Mouse (Mus musculus) kidney, embryonic 15.5 days (tissue): Measurements from ENCODE around the gene 9430015G10Rik. TPM values are rescaled to one million over a fixed set of nuclear protein-coding genes. Genes with fewer than 3 reads are reported as not detected.
A peak's percentile ranks its signal among the peaks of the same experiment; 100 is the strongest.

Experiments used
- ATAC-seq: fragments of 200-750 bp; cut with Nextera tagmentation; replicated peaks from 2 replicates; pipeline ENCODE4 v1.8.0; 2017; ENCODE audit warnings: moderate TSS enrichment; ENCODE audit not compliant: low FRiP score
- H3K27ac ChIP-seq: fragments of 300-500 bp; sonication (generic); 2 replicates; pipeline ENCODE4 v1.5.1; 2015; ENCODE audit warnings: mild to moderate bottlenecking, inconsistent platforms
- H3K27me3 ChIP-seq: fragments of 300-500 bp; sonication (generic); 2 replicates; pipeline ENCODE4 v1.6.1; 2015; ENCODE audit warnings: inconsistent platforms
- H3K36me3 ChIP-seq: fragments of 300-500 bp; sonication (generic); 2 replicates; pipeline ENCODE4 v1.6.1; 2015; ENCODE audit warnings: inconsistent platforms
- H3K4me1 ChIP-seq: fragments of 300-500 bp; sonication (generic); 2 replicates; pipeline ENCODE4 v1.6.1; 2015; ENCODE audit warnings: inconsistent platforms
- H3K4me2 ChIP-seq: fragments of 300-500 bp; sonication (generic); 2 replicates; pipeline ENCODE4 v1.6.1; 2015; ENCODE audit warnings: moderate library complexity, mild to moderate bottlenecking, inconsistent platforms
- H3K4me3 ChIP-seq: fragments of 300-500 bp; sonication (generic); replicated peaks from 2 replicates; pipeline ENCODE4 v1.5.1; 2015; ENCODE audit warnings: mild to moderate bottlenecking, inconsistent platforms
- H3K9ac ChIP-seq: fragments of 300-500 bp; sonication (generic); 2 replicates; pipeline ENCODE4 v1.6.1; 2015; ENCODE audit warnings: mild to moderate bottlenecking, inconsistent platforms
- H3K9me3 ChIP-seq: fragments of 300-500 bp; sonication (generic); replicated peaks from 2 replicates; pipeline ENCODE4 v1.6.1; 2016; ENCODE audit warnings: inconsistent platforms
- WGBS: fragments of 180-500 bp; shearing (Covaris S2); methylation state at CpG from one replicate; pipeline ENCODE4 v1.1.7; 2015; ENCODE audit warnings: mixed read lengths; 5-methylcytosine and 5-hydroxymethylcytosine counted together
- polyA plus RNA-seq: library from polyadenylated mRNA; unstranded; fragments of >200 nt; fragmentation: Nextera tagmentation; extraction: Ambion mirVana; gene quantifications from 2 replicates; pipeline ENCODE4 v1.2.1, GENCODE M21; 2015

The 9430015G10Rik gene
- polyA plus RNA-seq, 1 experiment from 2014 or later = 42.8 TPM

DNA sequence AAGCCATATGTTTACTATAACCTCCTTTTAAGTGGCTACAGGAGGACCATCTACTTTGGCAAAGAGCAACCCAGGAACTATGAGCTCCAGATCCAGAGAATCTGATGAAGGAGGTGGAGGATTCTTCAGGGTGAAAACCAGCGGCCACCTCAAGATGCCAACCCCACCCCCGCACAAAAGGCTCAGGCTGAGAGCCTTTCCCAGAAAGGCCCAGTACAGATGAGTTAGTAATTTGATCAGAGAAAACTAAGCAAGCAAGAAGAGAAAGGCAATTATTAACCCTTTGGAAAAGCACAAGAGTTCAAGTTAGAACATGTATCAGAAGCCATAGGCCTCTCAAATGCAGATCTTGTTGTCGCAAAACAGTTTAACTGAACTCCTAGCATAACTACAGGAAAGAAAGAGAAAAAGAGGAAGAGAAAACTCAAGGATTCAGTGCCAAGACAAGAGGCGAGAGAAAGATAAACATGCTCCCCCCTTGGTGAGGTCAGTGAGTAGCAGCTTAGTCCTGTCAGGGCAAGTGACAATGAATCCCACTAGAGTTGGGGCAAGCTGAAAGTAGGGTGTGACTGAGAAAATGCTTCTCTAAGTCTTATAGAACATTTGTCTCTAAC, 27.1 kb upstream of the 9430015G10Rik start:
- peak overlapping the region; percentile 30; the same call in 1 of the 2 replicates for H3K9ac ChIP-seq
- H3K36me3 ChIP-seq = no peaks in the 10 kb centered on the region
- peak overlapping the region; percentile 34 for H3K4me3 ChIP-seq
- peaks cover 50% of the 10 kb centered on the region for H3K4me1 ChIP-seq
- peak overlapping the region; percentile 92 for H3K27ac ChIP-seq
- no peaks in the 10 kb centered on the region for H3K9me3 ChIP-seq
- 28% methylated on average over 4 of the region's 4 CpGs for whole genome bisulfite sequencing
- peak overlapping the region; percentile 50 for H3K4me2 ChIP-seq
- peaks cover 6% of the 10 kb centered on the region; the same call in 1 of the 2 replicates for H3K27me3 ChIP-seq
- no peak for ATAC-seq

DNA sequence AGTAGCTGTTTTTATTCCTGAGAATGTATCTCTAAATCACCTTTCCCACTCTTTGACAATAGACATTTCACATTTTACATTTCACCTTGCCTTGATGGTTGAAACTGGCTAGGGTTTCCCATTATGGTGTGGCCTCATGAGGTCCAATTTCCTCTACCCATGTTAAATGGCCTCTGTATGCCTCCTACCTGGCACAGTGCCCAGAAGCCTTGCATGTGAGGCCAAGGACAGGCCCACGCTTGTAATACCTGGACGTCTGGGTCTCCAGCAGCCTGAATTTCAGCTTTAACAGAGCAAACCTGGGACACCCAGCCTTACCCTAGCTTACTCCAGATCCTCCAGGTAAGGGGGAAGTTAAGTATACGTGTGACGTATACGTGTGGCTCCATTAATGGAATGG, 26.4 kb upstream of the 9430015G10Rik start:
- 54% methylated on average over 5 of the region's 5 CpGs for WGBS
- Histone ChIP-seq H3K27ac (peak overlapping the region; percentile 92), H3K27me3 (0 out of 2 replicates have a peak, but pooled peaks cover under 1% of the 10 kb centered on the region), H3K4me3 (peak overlapping the region; percentile 34), H3K4me2 (peak overlapping the region; percentile 50), H3K36me3 (no peaks in the 10 kb centered on the region), H3K4me1 (peaks cover 44% of the 10 kb centered on the region), H3K9ac (no peak overlapping the region), H3K9me3 (no peaks in the 10 kb centered on the region)
- ATAC-seq = peak; percentile 78

DNA sequence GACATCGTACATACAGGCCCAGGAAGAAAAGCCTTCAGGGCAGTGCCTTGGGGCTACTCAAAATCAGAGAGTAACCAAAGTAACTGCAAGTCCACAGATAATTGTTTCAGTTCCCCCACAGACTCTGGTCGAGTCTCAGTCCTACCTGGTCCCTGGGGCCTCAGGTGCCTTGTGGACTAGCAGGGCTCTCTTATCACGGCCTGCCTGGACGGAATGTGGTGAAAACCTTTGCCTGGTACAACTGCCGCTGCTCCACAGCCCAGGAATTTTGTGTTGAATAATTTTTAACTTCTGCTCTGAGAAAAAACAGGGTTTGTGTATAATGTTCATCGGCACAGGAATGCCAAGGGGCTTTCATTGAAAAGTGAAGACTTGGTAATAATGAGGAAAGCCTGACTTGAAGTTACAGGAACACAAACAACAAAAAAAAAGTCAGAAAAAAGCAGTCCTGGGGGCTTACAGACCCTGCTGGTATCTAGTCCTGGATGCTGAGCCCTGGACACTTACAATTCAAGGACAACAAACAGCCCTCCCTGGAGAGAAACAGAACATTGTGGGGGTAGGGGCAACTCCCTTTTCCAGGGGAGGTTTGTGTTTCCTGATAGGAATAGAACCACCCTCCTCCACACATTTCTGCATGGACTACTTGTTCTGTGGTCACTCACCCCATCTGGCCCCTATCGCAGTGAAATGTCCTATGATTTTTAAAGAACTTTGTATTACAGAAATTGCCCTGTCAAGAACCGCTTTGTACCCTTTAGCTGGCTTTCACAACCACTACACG, 25.5 kb upstream of the 9430015G10Rik start:
- H3K4me3 ChIP-seq = peak overlapping the region; percentile 34
- H3K9me3 ChIP-seq = no peaks in the 10 kb centered on the region
- peak; percentile 19; the same call in 1 of the 2 replicates for ATAC-seq
- H3K36me3 ChIP-seq = no peaks in the 10 kb centered on the region
- peak overlapping the region; percentile 50 for H3K4me2 ChIP-seq
- H3K27me3 ChIP-seq = no peaks in the 10 kb centered on the region
- peaks cover 41% of the 10 kb centered on the region for H3K4me1 ChIP-seq
- H3K9ac ChIP-seq = no peak overlapping the region; the same call in 1 of the 2 replicates
- 60% methylated on average over 9 of the region's 9 CpGs for WGBS
- H3K27ac ChIP-seq = peak overlapping the region; percentile 92

DNA sequence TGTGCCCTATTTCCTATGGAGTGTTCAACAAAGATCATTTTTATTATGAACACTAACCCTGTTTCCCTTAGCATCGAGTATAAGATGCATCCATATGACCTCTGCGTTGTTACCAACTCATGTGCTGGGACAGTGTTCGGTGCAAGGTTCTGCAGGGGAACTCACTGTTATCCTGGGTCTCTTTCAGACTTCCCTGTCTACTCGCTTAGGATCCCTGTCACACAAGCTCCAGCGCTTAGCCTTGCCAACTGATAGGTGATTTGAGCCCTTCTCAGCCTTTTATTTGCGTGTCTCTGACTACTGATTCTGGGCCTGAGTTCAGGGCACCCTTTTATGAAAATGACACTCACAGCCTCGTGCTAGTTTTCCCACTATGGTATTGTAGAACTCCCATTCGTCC, 24.5 kb upstream of the 9430015G10Rik start:
- Histone ChIP-seq H3K36me3 (no peaks in the 10 kb centered on the region), H3K27ac (peak overlapping the region; percentile 92), H3K4me3 (no peak overlapping the region), H3K9me3 (no peaks in the 10 kb centered on the region), H3K9ac (no peak overlapping the region), H3K4me2 (no peak overlapping the region), H3K4me1 (peaks cover 41% of the 10 kb centered on the region), H3K27me3 (no peaks in the 10 kb centered on the region)
- WGBS = 89% methylated on average over 8 of the region's 8 CpGs
- ATAC-seq = no peak

DNA sequence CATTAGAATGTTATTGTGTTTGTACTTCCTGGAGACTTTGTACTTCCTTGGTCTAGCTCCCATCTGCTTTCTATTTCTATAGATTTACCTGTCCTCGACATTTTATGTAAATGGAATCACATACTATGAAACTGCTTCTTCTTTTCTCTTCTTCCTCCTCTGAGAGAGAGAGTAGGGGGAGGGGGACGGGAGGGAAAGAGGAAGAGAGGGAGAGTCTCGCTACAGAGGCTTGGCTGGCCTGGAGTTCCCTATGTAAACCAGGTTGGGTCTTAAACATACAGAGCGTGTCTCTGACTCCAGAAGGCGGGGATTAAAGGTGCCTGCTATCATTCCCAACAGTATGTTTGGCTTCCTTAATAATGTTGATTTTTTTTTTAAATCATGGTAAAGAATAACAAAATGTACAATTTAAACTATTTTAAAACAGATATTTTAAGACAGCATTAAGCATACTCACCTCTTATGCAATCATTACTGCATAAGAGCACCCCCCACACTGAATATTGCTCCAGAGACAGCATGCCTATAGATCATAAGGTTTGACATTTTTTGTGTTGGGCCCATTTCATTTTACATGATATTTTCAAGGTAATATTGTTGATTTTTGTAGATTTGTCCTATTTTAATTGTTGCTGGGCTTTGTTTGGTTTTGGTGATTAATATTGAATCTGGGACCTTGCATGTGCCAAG, 22.2 kb upstream of the 9430015G10Rik start:
- Histone ChIP-seq H3K9me3 (no peaks in the 10 kb centered on the region), H3K27ac (no peak overlapping the region), H3K27me3 (no peaks in the 10 kb centered on the region), H3K4me3 (no peak overlapping the region), H3K4me2 (no peak overlapping the region), H3K4me1 (peaks cover 28% of the 10 kb centered on the region), H3K9ac (no peak overlapping the region), H3K36me3 (no peaks in the 10 kb centered on the region)
- no peak for ATAC-seq
- 38% methylated on average over 5 of the region's 5 CpGs for WGBS

DNA sequence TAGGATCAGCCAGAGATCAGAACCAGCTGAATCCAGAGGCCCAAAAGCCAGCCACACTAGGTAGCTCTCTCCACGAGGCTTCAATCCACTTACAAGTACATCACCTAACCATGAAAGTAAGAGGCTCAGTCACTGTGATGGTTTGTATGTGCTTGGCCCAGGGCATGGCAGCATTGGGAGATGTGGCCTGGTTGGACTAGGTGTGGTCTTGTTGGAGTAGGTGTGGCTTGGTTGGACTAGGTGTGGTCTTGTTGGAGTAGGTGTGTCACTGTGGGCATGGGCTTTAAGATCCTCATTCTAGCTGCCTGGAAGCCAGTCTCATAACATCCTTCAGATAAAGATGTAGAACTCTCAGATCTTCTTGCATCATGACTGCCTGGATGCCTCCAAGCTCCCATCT, 18.5 kb upstream of the 9430015G10Rik start:
- Histone ChIP-seq H3K27ac (no peak overlapping the region), H3K4me2 (no peak overlapping the region), H3K27me3 (no peaks in the 10 kb centered on the region), H3K36me3 (no peaks in the 10 kb centered on the region), H3K9ac (no peak overlapping the region), H3K4me1 (no peaks in the 10 kb centered on the region), H3K9me3 (no peaks in the 10 kb centered on the region), H3K4me3 (no peak overlapping the region)
- ATAC-seq = no peak
- WGBS = 80% methylated on average over 1 of the region's 1 CpGs

DNA sequence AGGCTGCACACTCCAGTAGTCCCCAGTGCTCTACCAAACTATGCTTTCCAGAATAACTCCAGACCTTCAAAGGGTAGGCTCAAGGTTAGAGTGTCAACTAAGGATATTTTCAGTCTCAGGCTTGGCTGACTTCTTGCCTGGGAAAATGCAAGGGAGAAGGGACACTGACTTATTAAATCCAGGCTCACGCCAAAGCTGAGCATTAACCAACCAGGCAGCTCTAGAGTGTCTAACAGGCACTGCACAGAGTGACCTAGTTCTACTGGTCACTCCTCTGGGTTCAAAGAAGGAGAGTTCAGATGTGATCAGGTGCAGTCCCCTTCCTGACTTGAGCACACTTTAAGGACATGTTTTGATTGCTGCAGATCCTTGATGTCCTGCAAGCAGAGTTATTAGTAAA, 17.0 kb upstream of the 9430015G10Rik start:
- Histone ChIP-seq H3K4me2 (no peak overlapping the region), H3K27ac (no peak overlapping the region; the same call in 1 of the 2 replicates), H3K4me1 (no peaks in the 10 kb centered on the region), H3K9ac (no peak overlapping the region), H3K9me3 (no peaks in the 10 kb centered on the region), H3K36me3 (no peaks in the 10 kb centered on the region), H3K27me3 (no peaks in the 10 kb centered on the region), H3K4me3 (no peak overlapping the region)
- ATAC-seq = peak; percentile 52; the same call in 1 of the 2 replicates
- 51% methylated on average over 1 of the region's 1 CpGs for WGBS

DNA sequence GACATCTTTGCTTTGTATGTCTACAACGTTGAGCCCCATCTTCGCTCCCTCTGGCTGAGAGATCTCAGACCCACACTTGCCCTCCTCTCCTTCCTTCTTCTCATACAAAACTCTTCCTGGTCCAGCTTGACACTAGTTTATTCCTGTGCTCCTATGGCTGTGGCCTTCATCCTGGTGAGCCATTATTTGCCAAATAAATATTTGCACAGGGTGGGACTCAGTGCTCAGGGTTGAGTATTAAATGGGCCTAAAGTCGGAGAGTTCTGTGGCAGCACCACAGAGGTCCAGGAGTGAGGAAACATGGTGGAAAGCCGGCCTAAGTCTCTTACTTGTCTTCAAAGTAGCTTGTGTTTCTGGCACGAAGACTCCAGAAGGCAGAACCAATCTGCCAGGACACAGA, 16.0 kb upstream of the 9430015G10Rik start:
- H3K4me3 ChIP-seq = no peak overlapping the region
- no peak overlapping the region for H3K4me2 ChIP-seq
- no peaks in the 10 kb centered on the region for H3K27me3 ChIP-seq
- ATAC-seq = no peak
- H3K36me3 ChIP-seq = no peaks in the 10 kb centered on the region
- no peaks in the 10 kb centered on the region for H3K9me3 ChIP-seq
- no peak overlapping the region for H3K9ac ChIP-seq
- H3K4me1 ChIP-seq = no peaks in the 10 kb centered on the region
- 81% methylated on average over 5 of the region's 5 CpGs for whole genome bisulfite sequencing
- no peak overlapping the region for H3K27ac ChIP-seq

DNA sequence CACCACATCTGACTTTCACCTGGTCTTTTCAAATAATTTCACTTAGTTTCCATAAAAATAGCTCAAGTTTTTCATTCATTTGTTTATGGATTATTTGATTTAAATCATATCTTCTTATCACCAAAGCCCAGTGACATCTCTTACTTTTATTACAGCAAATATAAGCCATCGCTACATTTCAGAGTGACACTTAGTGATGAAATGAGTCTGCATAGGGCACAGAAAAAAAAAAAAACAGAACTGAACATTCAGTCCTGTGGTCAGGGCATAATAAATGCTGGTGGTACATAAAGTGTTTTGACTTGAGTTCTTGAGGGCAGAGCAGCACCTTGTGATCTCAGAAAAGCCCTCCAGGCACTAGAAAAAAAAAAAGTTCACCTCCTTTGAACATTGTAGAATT, 13.6 kb upstream of the 9430015G10Rik start:
- Histone ChIP-seq H3K27me3 (no peaks in the 10 kb centered on the region), H3K9me3 (no peaks in the 10 kb centered on the region), H3K4me2 (no peak overlapping the region), H3K4me3 (no peak overlapping the region), H3K27ac (no peak overlapping the region), H3K4me1 (no peaks in the 10 kb centered on the region), H3K36me3 (no peaks in the 10 kb centered on the region), H3K9ac (no peak overlapping the region)
- no peak for ATAC-seq
- WGBS = 95% methylated on average over 1 of the region's 1 CpGs

DNA sequence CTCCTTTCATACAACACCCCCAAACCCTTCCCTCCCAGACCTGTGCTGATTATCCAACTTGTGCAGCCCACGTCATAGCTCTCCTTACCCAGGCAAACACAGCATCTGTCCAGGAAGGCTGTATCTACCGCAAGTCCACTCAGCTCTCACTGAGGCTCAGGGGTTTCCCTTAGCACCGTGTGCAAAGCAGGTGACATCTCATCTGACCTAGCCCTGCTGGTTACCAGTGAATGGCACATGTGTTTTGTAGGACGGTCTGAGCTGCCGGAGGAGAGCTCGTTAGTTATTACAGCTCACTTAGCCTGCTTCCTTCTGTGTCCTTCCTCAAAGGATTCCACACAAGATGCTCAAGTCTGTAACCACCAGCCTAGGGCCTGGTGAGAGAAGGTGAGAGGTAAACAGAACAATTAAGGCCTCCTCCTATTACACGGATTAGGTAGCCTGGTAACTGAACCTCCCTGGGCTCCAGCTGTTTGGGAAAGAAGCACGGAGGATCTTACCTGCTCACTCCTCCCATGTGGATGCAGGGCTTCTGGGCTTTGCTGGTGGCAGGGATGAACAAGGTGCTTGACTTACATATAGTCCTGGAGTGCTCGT, 11.9 kb upstream of the 9430015G10Rik start:
- 62% methylated on average over 9 of the region's 9 CpGs for WGBS
- H3K27ac ChIP-seq = no peak overlapping the region
- H3K9ac ChIP-seq = no peak overlapping the region

DNA sequence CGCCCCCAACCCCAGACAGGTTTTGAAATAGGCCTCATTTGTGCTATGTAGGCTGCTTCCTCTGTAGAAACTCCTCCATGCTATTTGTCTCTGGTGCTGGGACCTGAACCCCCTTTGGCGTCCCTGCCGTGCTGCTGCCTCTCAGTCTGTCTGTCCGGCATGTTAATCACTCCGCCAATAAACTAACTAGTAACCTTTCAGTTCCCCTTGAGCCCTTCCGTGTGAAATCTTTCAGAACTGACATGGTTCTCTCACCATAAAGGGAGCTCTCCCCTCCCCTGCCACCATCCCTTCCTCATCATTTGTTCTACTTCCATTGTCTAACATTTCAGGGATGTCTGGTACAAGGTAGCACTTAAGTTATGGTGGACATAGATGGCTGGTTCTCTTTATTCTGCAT, 10.4 kb upstream of the 9430015G10Rik start:
- WGBS = 66% methylated on average over 6 of the region's 6 CpGs

More for the DNA sequence above, 11.9 kb upstream of the 9430015G10Rik start:
- no peaks in the 10 kb centered on the region for H3K27me3 ChIP-seq
- no peaks in the 10 kb centered on the region for H3K36me3 ChIP-seq
- no peaks in the 10 kb centered on the region for H3K4me1 ChIP-seq
- H3K9me3 ChIP-seq = no peaks in the 10 kb centered on the region
- ATAC-seq = no peak
- H3K4me2 ChIP-seq = no peak overlapping the region
- H3K4me3 ChIP-seq = no peak overlapping the region

DNA sequence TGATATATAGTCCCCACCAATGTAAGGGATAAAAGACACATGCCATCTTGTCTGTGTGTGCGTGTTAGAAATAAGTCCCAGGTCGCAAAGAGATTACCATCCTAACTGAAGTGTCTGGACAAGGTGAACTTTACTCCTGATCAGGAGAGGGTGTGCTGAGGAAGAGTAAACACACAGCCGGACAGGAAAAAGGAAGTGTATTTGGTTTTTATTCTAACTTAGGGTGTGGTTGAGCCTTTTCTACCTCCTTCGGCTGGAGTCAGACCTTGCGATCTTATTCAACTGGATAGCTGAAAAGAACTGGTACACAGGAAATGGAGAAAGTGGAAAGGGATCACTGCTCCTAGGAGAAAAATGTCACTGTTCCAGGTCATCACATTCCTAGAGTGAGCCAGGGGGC, 9.3 kb upstream of the 9430015G10Rik start:
- Histone ChIP-seq H3K27ac (no peak overlapping the region), H3K36me3 (no peaks in the 10 kb centered on the region), H3K27me3 (no peaks in the 10 kb centered on the region), H3K4me1 (no peaks in the 10 kb centered on the region), H3K4me2 (no peak overlapping the region), H3K9me3 (no peaks in the 10 kb centered on the region), H3K9ac (no peak overlapping the region), H3K4me3 (no peak overlapping the region)
- 83% methylated on average over 5 of the region's 5 CpGs for WGBS
- ATAC-seq = no peak

More for the DNA sequence above, 10.4 kb upstream of the 9430015G10Rik start:
- H3K4me2 ChIP-seq = no peak overlapping the region
- no peak for ATAC-seq
- no peaks in the 10 kb centered on the region for H3K9me3 ChIP-seq
- H3K27me3 ChIP-seq = no peaks in the 10 kb centered on the region
- no peaks in the 10 kb centered on the region for H3K4me1 ChIP-seq
- no peak overlapping the region for H3K4me3 ChIP-seq
- no peak overlapping the region for H3K9ac ChIP-seq
- no peak overlapping the region for H3K27ac ChIP-seq
- H3K36me3 ChIP-seq = no peaks in the 10 kb centered on the region
